Mouse (Mus musculus): ENCODE data around the gene Tmigd3.

Tmigd3 gene

DNA sequence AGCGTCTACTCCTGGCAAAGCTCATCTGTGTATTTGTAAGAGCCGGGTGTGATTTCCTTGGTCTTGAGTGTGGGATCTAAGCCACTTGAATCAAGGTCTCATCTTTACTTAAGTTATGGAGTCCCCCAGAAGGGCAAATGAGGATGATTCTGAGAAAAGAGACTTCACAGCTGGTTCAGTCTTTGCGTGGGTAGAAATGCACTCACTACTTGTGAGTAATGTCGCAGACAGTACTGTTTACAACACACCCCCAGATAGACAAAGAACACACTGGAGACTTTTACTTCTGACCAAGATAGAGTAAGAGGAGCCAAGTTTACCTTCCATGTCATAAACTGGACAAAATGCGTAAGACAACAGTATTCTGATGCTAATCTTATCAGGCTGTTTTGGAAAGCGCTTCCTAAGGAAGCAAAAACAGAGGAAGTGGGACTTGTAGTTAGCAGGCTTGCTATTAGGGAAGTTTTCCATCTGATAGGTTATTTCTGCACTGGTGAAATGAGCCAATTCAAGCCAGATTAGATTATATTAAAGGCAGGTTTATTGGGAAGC, 6.6 kb downstream of the Tmigd3 start:
- no peak for DNase-seq

DNA sequence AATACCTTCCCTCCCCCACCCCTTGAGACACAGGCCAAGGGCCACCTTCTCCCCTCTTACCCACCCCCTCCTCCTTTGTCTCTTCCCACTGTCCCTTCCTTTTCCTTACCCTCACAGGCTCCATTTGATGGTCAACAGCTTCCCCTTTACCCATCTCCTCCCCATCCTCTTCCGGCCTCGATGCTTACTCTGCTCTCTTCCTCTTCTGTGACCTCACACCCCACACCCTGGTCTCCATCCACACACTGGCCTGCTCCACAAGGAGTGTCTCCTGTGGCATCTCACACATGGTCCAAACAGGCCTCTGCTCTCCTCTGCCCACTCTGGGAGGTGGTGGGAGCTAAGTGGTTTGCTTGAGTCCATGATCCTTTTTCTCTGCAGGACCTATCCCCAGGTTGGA, 7.2 kb downstream of the Tmigd3 start:
- DNase-seq, result no peak

DNA sequence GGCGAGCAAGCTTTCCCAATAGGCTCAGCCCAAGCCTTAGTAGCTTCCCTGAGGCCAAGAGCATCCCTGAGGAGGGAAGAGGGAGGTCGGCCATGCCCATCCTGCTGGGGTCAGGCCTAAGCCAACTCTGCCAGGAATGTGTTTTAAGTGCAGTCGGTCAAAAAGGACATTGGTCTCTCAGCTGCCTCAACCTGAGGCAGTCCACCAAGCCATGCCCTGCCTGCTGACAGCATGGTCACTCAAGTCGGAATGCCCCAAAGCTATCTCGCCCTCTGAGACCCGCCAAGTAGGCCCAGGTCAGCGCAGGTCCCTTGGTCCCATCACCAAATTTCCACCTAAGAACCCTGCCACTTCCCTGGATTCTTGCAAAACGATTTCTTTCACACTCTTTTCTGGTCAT, 8.0 kb downstream of the Tmigd3 start:
- no peak for DNase-seq

DNA sequence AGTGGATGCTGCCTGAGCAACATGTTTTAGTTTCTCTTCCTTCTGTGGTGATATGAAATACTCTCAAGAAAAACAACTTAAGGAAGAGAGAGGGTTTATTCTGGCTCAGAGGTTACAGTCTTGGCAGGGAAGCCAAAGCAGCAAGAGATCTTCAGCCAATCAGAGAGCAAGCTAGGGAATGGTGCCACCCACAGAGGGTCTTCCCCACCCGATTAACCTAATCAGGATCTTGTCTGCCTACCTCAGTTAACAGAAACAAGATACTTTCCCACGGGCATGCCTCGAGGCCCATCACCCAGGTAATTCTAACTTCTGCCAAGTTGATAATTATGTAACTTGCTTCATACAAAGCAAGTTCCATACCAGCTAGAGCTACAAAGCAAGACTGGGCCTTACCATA, 9.7 kb downstream of the Tmigd3 start:
- no peak for DNase-seq

DNA sequence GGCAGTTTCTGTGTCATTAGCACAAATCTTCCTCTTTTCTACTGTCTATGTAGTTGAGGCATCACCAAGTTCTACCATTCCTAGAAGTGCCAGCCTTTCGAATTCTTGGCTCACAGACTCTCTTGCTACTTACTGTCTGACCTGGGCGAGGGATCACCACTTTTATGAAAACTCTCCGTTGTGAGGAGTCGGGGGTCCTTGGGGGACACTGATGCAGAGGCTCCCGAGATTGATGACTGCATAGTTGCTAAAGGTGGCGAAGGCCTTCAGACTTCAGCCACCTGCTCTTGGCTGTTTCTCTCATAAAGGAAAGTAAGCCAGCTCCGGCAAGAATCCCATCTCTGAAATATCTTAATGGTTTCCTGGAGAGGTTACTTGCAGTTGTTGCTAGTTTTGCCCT, 11.4 kb downstream of the Tmigd3 start:
- DNase-seq, result no peak

DNA sequence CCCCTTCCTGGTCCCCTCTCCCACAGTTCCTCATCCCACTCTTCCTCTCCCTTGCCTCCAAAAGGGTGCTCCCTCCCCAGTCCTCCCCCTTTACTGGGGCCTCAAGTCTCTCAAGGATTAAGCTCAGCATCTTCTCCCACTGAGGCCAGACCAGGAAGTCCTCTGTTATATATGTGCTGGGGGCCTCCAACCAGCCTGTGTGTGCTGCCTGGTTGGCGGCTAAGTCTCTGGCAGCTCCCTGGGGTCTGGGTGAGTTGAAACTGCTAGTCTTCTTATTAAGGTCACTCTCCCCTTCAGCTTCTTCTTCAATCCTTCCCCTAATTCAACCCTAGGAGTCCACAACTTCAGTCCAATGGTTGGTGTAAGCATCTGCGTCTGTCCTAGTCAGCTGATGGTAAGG, 12.4 kb downstream of the Tmigd3 start:
- DNase-seq, result no peak

DNA sequence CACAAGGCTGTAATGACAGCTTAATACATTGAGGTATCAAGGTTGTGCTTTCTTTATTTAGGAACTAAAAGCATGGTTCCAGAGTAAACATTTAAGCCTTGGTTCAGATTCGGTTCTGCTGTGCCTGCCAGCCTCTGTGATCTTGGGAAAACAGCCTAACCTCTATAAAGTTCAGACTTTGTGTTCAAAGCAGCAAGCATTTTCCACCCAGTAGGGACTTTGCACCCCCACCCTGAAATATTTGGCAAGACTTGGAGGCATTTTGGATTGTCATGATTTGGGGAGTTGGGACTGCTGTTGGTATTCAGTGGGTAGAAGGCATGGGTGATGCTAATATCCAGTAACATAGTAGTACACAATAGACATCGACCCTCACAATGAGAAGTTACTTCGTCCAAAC, 18.3 kb downstream of the Tmigd3 start:
- no peak for DNase-seq

DNA sequence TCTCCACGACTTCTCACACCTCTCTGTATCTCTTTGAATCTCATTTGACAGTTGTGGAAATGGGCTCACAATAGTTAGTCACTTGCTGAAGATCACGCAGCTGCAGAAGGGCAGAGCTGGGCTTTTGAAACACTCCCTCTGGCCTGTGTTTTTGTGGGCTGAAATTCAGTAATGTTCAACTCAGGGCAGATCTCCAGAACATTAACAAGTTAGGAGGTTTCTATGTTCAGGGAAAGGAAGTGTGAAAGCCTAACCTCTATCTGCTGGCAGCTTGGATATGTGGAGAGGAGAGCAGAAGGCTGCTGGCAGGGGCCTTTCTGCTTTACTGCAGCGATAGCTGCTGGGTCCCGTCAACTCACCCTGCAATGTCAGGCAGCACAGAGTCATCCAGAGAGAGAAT, 19.5 kb downstream of the Tmigd3 start:
- peak in 1 of 2 experiments; percentile 35 for DNase-seq

DNA sequence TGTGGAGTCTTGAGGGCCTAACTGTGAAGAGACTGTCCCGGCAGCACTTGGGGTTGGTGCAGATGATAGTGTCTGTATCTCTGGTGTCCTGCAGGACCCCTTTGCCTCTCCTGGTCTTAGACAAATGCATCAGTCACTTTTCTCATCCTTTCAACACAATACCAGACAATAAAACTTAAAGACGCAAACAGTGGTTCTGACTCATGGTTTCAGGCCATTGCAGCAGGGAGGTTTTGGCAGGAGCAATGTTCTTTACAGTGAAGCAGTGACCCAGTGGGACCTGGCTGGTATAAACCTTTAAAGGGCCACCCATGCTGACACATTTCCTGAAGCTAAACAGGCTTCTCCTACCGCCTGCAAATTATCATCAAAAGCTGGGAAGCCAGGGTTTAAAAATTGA, 20.4 kb downstream of the Tmigd3 start:
- no peak for DNase-seq

DNA sequence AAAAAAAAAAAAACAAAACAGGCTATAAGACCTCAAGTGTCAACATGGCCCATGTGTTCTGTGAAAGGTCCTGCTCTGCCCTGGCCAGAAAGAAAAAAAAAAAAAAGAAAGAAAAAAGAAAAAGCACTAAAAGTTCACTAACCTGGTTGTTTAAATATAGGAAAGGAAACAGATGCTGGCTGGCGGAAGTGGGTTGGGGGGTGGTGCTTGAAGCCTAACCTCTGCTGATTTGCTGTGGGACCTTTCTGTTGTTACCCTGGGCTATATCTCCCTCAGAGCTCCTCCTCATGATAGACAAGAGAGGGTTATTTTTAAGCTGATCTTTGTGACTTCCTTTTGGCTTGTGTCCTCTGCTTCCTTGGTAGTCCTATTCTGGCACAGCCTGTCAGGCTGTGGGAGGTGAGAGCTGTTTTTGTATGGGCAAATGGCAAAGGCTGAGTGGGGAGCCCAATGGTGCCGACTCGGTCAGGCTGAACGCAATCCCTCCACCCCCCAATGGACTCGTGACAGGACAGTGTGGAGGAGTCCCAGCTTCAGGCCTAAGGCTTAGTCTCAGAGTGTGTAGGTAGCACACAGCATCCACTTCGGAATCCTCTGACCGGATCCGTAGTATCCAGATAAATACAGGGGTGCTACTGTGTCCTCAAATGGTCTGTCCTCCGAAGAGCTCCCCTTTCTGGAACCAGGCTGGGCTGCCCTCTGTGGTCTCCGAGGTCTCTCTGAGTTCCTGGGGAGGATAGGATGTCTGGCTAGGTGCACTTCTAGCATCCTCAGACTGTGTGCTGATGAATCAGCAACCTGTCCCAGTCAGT, 21.3 kb downstream of the Tmigd3 start:
- peak; percentile 15 to 26 for DNase-seq

DNA sequence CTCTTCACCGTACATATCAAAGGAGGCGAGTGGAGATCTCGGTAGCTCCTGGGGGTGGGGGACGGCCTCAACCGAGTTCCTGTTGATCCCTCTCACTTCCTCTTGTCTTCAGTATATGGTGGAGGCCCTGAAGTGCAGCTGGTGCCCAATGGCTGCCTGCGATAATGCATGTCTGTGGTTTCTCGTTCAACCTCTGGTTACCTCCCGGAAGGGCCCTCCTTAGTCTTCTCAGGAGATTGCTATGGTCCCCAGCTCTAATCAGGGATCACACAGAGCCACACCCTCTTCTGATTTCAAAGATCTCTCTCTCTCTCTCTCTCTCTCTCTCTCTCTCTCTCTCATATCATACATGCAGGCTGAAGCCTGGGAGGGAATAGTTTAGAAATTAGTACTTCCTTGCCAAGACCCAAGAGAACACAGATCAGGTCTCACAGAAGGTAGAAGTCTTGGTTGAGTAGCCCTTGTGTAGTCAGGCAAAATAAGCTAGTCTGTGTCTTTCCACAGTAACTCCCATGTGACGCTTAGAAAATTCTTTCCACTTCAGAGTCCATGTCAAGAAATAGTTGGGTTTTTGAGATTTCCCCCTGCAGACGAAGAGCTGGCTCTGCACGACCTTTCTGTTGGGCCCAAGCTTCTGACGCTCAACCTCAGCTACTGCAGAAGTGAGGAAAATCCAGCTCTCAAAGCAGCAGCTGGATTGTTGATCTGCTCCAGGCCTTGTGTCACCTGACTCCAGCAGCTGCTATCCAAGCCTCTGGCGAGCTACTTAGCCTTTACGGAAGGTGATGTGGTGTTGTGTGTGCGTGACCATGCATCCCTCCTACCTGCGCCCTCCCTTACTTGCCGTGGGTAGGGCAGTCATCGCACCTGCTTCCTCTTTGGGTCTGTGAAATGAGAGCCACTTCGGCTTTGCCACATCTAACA, 22.1 kb downstream of the Tmigd3 start:
- DNase-seq, result no peak

DNA sequence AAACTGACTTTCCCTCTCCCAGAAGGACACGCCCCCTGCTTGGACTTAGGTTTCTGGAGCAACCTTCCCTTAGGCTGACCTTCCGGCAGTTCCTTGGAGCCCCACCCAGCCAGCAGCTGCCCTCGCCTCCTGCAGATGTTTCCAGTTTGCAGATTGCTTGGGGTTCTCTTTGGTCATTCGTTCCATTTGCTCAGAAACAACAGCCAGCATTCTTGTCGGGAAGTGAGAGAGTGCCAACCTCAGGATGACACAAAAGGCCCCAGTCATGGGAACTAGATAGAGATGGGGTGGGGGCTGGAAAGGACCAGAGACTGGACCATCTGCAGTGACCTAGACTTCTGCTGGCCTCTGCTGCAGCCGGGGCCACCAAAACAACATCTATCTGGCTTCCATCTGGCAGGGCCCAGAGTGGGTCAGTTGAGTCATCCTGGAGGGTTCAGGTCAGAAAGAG, 23.3 kb downstream of the Tmigd3 start:
- DNase-seq, result no peak

DNA sequence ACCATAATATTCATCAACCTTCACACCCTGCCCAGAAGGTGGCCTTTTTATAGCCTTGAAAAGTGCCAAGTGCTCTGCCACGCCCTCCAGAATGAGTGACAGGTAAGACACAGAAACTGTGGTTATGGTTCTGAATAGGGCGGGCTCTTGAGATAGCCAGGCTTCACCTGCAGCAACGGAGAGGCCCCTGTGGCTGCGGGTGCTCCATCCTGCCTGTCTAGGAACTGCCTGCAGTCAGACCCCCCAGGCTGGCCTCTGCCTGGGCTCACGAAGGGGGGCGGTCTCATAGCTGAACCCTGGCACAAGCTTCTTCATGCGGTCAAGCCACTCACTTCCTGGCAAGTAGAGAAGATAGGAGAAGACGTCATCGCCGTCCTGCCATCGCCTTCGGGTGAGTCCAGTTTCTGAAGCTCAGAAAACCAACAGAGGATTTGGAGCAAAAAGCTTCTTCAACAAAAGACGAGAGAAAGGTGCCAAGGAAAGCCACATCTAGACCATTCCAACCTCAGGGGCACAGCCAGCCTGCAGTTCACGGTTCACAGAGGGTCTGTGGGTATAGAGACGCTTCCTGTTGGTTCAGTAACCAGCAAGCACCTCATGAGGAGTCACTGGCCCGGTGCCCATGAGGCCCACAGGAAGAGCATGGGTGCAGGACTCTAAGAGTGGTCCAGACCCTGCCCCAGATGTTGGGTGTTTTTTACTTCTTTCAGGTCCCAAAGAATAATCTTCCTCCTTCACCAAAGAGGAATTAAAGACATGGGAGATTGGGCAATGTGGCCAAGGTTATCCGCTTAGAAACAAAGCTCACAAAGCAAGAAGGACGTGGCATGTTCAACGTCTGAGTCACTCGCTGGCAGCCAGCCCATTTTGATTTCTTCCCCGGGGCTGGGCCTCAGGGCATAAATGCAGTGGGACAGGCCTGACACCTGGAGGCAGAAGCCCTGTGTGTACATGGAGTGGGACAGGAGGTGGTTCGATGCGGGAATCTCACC, 24.2 kb downstream of the Tmigd3 start:
- DNase-seq, result peak; percentile 47 to 68

DNA sequence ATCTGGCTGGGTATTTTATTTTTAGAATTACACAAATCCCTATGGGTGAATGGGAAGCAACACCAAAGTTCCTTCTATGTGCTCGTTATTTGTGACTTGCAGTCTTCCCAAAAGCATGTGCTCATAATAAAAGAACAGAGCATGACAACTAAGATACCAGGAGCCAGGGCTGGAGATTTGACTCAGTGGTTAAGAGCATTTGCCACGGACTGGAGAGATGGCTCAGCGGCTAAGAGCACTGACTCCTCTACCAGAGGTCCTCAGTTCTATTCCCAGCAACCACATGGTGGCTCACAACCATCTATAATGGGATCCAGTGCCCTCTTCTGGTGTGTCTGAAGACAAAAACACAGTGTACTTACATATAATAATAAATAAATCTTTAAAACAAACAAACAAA, 26.1 kb downstream of the Tmigd3 start:
- DNase-seq, result no peak

DNA sequence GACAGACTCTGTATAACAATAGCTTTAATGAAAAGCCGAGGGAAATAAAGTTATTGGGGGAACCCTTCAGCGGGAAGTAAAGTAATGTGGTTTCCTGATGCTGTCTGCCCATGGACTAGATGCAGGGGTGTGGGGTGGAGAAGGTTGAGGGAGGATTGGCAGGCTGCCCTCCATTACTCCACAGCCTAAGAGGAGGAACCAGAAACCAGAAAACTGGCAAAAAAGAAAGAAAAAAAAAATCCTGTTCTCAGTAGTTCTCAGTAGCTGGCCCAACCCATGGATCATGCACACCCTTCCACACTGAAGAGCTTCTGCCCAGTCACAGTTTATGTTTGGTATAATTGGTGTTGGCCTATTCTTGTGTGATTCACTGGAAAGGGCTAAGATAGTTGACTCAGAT, 27.6 kb downstream of the Tmigd3 start:
- peak in 1 of 2 experiments; percentile 11 for DNase-seq

DNA sequence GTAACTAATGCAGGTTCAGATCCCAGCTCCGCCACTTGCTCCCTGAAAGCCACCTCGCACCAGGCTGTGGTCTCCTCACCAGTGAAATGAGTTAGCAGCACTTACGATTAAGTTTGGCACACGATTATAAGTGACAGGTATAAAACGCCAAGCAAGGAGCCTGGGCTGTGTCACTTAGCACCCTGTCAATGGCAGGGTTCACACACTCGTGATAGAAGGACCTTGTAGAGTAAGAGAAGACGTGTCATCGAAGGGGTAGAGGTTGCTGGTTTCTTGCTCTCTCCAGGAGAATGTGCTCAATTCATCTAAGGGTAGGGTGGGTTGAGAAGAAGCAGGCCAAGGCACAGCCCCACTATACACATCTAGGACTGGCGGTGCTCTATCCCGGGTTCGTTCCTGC, 28.2 kb downstream of the Tmigd3 start:
- no peak for DNase-seq

DNA sequence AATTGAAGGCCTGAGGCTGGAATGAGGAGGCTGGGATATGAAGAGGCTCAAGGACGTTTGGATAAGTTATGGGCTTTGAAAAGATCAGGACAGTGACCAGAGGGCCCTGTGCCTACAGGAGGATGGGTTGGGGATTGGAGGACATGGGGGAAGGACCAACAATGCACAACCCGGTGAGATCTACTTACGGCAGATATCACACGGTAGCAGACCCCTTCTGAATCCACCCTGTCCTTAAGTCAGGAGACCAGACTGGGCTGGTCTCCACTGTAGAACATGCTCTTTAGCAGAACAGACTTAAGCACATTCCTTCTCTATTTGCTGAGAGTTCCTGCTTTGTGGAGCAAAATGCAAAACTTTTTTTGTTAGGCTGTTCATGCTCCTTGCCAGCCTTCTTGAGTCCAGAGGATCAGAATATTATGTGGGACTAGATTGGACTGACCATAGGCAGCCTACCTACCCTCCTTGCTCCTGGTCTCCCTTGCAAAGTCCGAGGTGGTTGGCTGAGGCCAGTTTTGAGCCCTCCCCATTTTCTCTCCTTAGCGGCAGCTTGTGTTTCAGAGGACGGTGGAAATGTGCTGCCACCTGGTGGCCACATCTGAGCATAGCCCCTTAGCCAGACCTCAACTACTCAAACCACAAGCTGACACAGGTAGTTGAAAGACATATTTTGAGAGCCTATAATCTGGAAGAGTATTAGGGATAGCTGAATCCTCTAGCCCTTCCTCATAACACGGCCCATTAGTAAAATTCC, 28.9 kb downstream of the Tmigd3 start:
- DNase-seq, result peak; percentile 86 to 88

DNA sequence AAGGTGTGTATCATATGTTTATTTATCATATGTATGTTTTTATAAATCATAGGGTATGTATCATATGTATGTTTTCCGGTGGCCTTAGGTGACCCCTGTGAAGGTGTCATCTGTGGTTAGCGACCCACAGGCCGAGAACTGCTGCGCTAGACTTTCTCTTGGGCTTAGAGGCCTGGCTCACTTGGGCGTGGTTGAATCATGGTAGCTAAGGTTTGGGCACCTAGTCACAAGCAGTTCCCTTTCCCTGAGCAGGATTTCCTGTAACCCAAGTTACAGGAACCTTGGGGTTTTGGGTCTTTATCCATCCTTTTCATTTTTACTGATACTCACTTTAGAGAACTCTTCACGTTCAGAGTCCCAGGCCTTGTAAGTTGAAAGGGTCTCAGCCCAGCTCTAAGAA, 29.6 kb downstream of the Tmigd3 start:
- DNase-seq, result no peak

DNA sequence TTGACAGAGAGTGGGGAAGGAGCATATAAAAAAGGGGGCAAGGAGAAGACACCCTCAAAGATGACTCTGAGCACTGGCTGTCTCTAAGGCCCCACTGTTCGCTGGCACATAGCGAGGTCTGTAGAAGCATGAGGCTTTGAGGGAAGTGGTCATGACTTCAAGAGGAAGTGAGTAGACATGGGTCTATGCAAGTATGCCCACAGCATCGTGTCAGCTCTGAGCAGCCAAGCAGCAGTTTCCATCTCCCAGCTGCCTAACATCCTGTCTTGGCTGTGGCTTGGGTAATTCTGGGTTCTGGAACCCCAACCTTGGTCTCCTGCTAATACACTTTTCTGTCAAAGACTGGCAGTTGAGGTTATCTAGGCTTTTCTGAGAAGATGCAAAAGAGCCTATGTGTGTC, 30.0 kb downstream of the Tmigd3 start:
- no peak for DNase-seq

DNA sequence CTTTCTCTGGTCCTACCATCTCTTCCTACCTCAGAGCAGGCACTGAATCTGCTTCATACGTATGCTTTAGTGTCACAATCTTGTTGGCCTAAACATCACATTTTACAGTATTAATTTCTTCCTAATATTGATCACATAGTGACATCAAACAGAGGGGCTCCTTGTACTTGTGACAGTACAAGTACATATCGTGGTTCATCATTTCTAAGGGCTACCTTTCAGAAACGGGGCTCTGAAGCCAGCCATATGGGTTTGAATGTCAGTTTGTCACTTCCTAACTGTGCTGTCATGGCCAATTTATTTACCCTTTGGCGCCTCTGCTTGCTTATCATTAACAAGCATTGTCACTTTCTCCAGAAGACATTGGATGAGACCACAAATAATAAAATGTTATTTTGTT, 30.8 kb downstream of the Tmigd3 start:
- no peak for DNase-seq

DNA sequence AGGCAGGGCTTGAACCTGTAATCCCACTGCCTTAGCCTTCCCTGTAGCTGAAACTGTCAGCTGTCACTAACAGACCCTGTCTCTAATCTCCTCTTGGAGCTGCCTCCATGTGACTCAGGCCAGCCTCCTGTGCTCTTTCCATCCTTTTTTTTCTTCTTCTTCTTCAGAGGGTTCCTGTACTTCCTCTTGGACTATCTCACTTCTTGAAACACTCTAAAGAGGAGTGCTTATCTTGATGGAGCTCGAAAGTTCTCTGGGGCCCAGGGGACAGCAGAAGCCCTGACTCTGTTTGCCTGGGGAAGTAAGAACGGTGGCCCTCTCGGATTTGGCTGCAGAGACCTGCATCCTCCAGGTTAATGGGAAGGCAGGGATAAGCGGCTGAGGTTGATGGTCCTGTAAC, 33.5 kb downstream of the Tmigd3 start:
- DNase-seq, result no peak

DNA sequence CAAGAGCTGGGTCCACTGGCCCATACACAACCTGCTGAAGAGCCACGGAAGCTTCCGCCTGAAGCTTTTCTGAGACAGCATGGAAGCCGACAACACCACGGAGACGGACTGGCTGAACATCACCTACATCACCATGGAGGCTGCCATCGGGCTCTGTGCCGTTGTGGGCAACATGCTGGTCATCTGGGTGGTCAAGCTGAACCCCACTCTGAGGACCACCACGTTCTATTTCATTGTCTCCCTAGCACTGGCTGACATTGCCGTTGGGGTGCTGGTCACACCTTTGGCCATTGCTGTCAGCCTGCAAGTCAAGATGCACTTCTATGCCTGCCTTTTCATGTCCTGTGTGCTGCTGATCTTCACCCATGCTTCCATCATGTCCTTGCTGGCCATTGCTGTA, 34.0 kb downstream of the Tmigd3 start:
- DNase-seq, result no peak

Measured in cerebellum, postnatal 25 days (tissue).